Mouse (Mus musculus) embryo, embryonic 11.5 days (tissue): Measurements from ENCODE around the gene Egr2.

Experiments used
- DNase-seq: peaks from one replicate; pipeline ENCODE4 v3.0.0-alpha.2; 2012; ENCODE audit warnings: low read depth, low spot score

Gene Egr2

GRCm38 (mm10) chr10:67535256-67535655 lies at the start of gene Egr2:
TSS of gene Egr2 (plus strand) at chr10:67535475.
- DNase-seq = no peak

GRCm38 (mm10) chr10:67487496-67487895 lies 47.8 kb upstream of the Egr2 start:
- no peak for DNase-seq

- DNase-seq = no peak
Measured at GRCm38 (mm10) chr10:67489836-67490235, 45.4 kb upstream of the Egr2 start.

GRCm38 (mm10) chr10:67490632-67491031 lies 44.6 kb upstream of the Egr2 start:
- no peak for DNase-seq

GRCm38 (mm10) chr10:67492161-67492571 lies 43.1 kb upstream of the Egr2 start:
- no peak for DNase-seq

- no peak for DNase-seq
Measured at GRCm38 (mm10) chr10:67493556-67493955, 41.7 kb upstream of the Egr2 start.

- no peak for DNase-seq
Measured at GRCm38 (mm10) chr10:67497144-67497892, 38.0 kb upstream of the Egr2 start.

GRCm38 (mm10) chr10:67497951-67498350 lies 37.3 kb upstream of the Egr2 start:
- no peak for DNase-seq

- DNase-seq = no peak
Measured at GRCm38 (mm10) chr10:67503320-67503995, 31.8 kb upstream of the Egr2 start.

- DNase-seq = no peak
Measured at GRCm38 (mm10) chr10:67504046-67504445, 31.2 kb upstream of the Egr2 start.

GRCm38 (mm10) chr10:67505248-67505647 lies 30.0 kb upstream of the Egr2 start:
- DNase-seq = no peak

- no peak for DNase-seq
Measured at GRCm38 (mm10) chr10:67512211-67512610, 23.1 kb upstream of the Egr2 start.

- DNase-seq = no peak
Measured at GRCm38 (mm10) chr10:67512871-67513270, 22.4 kb upstream of the Egr2 start.

- no peak for DNase-seq
Measured at GRCm38 (mm10) chr10:67518733-67519132, 16.5 kb upstream of the Egr2 start.

GRCm38 (mm10) chr10:67524130-67524529 lies 11.1 kb upstream of the Egr2 start:
- no peak for DNase-seq

GRCm38 (mm10) chr10:67524694-67525093 lies 10.6 kb upstream of the Egr2 start:
- no peak for DNase-seq

- DNase-seq = no peak
Measured at GRCm38 (mm10) chr10:67526435-67526834, 8.8 kb upstream of the Egr2 start.

- DNase-seq = no peak
Measured at GRCm38 (mm10) chr10:67529769-67530168, 5.5 kb upstream of the Egr2 start.

GRCm38 (mm10) chr10:67535972-67536371 lies 697 bp downstream of the Egr2 start:
- DNase-seq = peak; percentile 68

- DNase-seq = no peak
Measured at GRCm38 (mm10) chr10:67536621-67537141, 1.4 kb downstream of the Egr2 start.

GRCm38 (mm10) chr10:67537151-67537994 lies 2.1 kb downstream of the Egr2 start:
- peak; percentile 79 for DNase-seq

- DNase-seq = no peak
Measured at GRCm38 (mm10) chr10:67538106-67538505, 2.8 kb downstream of the Egr2 start.
